Mouse (Mus musculus): ENCODE measurements around the gene Tmem120b.

The Tmem120b gene

DNA sequence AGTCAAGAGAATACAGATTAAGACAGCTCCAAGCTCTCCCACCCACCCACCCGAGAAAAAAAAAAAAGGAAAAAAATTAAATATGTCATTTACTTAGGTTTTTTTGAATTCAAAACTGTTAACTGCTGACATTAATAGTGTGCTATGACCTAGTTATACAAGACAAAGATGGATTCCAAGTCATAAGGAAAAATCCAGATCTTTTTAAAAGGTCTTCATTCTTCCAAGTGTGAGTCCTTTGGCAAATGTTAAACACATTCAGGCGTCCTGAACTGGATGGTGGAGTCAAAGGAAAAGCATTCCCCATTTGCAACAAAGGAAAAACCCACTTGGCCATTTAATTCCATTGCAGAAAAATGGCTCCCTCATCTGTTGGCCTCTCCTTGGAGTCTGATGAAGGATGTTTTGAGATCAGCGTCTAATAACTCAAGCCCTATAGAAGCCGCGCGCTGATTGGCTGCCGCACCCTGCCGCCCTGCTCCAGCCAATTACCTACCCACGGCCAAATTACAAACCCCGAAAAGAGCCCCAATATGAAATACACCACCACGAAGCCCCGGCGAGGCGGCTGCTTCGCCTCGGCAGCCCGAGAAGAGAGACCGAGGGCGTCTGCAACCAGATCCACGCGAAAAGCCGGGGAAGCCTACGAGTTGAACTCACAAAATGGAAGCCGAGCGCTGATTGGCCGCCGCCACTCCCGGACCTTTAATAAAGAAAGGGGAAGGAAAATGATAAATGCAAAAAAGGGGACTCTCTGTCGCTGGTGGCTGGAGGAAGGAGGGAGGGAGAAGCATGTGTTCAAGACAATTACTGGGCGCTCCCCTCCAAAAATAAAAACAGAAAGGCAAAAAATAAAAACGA is 72.7 kb downstream of the Tmem120b start:
- DNase-seq (ENCODE audit: low read depth, low spot score), result peak; percentile 98

DNA sequence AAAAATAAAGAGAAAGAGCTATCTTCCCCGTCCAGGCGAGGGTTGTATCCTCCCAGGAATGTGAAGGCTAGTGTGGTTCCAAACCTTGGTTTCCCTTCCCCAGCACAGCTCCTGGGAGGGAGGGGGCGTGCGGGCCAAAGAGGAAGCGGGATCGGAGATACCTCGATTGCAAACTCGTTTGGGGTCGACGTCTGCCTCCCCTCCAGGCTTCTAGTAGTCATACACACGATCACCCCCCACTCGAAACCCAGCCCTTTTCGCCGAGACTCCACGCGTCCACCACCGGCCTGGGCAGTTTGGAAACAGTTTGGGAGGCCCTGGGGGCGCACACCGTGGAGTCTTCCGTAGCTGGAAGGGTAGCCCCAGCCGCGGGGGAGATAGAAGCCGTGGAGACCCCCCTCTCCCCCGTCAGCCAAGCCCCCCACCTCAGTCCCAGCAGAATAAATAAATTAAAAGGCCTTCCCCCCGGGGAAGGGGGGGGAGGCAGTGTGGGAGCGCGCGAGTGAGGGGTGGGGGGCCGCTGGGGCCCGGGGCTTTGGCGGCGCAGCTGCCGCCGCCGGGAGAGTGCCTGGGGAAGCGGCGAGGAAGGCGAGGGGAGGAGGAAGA is 73.4 kb downstream of the Tmem120b start:
- no peak for DNase-seq (ENCODE audit: low read depth, low spot score)

DNA sequence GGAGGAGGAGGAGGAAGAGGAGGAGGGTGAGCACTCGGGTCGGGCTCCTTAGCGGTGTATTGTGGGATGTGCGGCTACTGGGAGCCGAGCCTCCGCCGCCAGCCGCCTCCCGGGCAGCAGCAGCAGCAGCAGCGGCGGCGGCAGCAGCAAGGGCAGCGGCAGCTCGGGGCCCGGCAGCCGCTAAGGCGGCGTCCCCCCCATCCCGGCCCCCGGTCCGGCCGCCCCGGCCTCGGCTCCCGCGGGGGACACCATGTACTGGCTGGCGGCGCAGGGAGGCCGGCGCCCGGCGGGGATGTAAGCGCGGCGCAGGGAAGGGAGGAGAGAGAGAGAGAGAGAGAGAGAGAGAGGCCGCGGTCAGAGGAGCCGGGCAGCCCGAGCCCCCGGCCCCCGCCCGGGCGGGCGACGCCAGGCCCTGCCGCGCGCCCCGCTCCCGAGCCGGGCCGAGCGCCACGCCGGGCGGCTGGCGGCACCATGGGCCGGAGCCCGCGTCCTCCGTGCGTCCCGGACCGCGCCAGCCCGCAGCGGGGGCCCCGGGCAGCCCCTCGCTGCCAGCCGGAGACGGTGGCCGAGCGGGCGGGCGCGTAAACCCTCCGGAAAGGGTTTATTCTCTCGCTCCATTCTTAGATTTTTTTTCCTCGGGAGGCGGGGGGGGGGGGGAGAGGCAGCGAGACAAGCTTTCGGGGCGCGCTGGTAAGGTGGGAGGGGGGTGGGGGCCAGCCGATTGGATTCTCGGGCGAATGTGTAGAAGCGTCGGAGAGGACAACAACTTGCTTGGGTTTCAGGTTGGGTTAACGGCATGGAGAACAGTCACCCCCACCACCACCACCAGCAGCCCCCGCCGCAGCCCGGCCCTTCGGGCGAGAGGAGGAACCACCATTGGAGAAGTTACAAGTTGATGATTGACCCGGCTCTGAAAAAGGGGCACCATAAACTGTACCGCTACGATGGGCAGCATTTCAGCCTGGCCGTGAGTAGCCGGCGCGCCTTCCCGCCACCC is 74.2 kb downstream of the Tmem120b start, which contains the start of gene Setd1b:
Setd1b (plus strand) TSS at position 33 of the 997 bp plus-strand sequence.
- DNase-seq (ENCODE audit: low read depth, low spot score), result peak; percentile 81

DNA sequence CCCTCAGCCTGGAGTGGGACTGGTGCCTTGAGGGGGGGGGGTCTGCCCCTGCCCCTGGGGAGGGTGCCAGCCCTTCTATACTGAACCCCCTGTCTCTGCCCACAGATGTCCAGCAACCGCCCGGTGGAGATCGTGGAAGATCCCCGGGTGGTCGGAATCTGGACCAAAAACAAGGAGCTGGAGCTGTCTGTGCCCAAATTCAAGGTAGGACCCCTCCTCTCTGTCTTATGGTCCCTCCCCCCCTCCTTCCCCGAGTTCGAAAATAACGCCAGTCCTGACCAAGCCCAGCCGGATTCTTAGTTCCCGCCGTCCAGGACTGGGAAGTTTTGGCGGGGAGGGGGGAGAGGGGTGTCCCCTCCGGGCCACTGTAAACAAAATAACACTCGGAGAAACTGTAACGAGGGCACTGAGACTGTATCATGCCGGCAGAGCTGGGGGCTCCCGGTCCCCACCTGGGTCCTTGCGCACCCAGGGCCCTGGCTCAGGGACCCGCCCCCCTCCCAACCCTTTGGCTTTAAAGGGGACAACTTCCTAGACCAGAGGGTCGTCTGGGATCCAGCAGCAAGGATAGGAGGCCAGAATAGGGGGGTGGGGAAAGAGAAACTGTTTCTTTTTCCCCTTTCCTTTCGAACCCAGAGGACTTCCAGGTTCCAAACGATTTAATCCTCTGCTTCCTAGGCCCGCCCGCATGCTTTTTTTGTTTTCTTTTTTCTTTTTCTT is 75.2 kb downstream of the Tmem120b start:
- peak; percentile 76 for DNase-seq (ENCODE audit: low read depth, low spot score)

DNA sequence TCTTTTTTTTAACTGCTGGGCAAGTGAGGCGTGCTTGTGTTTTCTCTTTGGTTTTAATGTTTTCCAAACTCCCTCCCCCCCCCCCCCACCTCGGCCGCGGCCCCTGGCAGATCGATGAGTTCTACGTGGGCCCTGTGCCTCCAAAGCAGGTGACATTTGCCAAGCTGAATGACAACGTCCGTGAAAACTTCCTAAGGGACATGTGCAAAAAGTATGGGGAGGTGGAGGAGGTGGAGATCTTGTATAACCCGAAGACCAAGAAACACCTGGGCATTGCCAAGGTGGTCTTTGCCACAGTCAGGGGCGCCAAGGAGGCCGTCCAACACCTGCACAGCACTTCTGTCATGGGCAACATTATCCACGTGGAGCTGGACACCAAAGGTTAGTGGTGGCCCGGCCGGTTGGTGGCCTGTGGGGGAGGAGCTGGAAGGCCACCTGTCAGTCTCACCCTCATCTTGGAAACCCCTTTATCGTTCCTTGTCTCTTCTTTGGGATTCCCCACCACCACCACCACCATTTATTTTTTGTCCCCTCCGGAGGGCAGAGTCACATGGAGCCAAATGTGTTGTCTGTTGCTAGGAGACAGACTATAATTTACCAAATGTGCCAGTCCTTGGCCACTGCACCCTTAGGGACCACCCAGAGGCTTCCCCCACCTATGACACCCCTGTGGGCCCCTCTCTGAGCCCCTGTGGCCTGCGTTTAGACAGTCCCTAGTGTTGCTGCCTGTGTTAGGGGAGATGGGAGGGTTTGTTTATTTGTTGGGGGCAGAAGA is 75.9 kb downstream of the Tmem120b start:
- no peak for DNase-seq (ENCODE audit: low read depth, low spot score)

DNA sequence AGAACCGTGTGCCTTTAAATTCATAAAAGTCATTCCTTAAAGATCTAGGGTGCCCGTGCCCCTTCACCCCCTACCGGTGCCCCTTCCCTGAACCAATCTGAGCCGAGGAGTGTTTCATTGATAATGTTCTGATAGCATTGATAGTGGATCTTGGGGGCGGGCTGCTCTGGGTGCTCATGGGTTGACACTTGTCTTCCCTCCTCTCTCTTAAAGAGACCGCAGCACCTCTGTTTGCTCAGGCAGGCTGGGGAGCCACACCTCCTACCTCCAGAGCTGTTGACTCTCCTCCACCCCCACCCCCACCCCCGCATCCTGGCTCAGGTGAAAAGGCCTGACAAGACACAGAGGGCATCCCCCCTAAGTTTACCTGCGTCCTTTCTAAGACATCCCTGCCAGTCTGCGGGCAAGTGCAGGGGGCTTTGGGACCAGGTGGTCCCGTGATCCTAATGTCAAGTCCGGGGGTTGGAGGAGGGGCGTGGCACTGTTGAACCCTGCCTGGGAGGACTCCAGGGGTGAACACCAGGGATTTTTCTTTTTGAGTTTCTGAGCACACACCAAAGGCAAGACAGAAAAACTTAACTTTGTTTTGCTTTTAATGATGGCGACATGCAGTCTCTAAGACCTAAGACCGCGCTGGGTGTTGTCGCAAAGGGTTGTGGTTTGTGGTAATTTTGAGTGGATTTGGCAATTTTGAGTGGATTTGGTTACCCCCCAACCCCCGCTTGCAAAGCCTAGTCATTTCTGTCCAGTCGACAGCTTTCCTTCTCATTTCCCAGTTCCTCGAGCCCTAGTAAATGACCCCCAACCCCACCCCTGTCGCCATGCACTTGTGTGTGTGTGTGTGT is 76.8 kb downstream of the Tmem120b start:
- DNase-seq (ENCODE audit: low read depth, low spot score), result peak; percentile 46

DNA sequence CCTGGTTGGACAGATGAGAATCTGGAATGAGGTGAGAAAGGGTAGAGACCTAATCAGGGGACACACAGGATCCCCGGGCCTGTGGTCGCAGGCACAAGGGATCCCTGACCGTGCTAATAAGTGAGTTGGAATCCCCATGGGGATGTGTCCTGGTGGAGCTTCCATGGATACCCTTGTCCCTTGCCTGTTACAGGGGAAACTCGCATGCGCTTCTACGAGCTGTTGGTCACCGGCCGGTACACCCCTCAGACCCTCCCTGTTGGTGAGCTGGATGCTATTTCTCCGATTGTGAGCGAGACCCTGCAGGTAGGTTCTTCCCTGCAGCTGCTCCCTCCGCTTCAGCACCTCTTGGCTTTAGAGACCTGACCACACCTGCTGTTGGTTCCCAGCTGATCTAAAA is 78.1 kb downstream of the Tmem120b start:
- DNase-seq (ENCODE audit: low read depth, low spot score), result no peak

DNA sequence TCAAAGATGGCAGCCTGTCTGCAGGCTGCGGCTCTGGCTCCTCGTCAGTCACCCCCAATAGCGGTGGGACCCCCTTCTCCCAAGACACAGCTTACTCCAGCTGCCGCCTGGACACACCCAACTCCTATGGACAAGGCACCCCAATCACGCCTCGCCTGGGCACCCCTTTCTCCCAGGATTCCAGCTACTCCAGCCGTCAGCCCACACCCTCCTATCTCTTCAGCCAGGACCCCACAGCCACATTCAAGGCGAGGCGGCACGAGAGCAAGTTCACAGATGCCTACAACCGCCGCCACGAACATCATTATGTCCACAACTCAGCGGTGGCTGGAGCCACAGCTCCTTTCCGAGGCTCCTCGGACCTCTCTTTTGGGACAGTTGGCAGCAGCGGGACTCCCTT is 79.4 kb downstream of the Tmem120b start:
- no peak for DNase-seq (ENCODE audit: low read depth, low spot score)

DNA sequence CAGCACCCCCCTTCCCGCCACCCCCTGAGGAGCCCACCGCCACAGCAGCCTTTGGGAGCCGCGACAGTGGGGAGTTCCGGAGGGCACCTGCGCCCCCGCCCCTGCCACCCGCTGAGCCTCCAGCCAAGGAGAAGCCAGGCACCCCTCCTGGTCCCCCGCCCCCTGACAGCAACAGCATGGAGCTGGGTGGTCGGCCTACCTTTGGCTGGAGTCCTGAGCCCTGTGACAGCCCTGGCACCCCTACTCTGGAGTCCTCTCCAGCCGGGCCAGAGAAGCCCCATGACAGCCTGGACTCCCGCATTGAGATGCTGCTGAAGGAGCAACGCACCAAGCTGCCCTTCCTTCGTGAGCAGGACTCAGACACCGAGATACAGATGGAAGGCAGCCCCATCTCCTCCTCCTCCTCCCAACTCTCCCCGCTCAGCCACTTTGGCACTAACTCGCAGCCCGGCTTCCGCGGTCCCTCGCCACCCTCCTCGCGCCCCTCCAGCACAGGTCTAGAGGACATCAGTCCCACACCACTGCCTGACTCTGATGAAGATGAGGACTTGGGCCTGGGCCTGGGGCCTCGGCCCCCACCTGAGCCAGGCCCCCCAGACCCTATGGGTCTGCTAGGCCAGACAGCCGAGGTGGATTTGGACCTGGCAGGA is 80.0 kb downstream of the Tmem120b start:
- no peak for DNase-seq (ENCODE audit: low read depth, low spot score)

DNA sequence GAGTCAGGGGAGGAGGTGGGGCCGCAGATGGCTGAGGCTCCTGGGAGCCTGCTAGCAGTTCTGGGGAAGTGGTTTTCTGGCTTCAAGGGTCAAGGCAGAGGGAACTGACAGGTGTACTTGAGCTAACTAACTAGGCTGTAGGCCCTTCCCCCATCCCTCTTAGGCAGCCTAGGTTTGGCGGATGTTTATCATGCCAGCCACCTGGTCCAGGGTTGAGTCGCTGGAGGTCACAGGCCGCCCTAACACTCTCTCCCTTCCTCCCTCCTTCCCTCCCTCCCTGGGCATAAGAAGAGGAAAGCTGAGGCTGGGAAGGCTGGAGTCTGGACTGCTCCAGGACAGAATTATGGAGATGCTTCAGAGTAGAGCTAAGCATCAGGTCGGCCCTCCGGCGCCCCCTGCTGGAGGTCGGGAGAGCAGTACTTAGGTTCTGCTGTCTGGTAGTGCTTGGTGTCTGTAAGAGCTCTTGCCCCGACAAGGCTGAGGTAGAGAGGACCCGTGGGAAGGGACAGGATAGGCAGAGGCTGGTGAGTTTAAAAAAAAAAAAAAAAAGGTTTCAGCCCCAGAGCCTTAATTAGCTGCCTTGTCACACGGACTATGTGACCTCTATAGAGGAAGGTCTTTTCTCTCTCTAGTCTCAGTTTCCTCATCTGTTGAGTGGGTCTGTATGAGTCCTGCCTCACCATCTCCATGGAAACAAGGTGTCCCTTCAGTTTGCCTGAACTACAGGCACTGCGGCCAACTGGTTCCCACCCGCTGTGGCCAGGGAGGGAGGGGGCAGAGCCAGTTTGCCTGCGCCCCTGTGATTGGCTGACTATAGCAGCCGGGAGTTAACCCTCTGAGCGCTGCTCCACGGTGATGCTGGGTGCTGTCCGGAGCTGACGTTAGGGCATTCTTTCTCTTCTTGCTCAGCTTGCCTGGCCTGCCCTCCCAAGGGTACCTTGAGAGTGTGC is 81.5 kb downstream of the Tmem120b start:
- DNase-seq (ENCODE audit: low read depth, low spot score), result peak; percentile 95

DNA sequence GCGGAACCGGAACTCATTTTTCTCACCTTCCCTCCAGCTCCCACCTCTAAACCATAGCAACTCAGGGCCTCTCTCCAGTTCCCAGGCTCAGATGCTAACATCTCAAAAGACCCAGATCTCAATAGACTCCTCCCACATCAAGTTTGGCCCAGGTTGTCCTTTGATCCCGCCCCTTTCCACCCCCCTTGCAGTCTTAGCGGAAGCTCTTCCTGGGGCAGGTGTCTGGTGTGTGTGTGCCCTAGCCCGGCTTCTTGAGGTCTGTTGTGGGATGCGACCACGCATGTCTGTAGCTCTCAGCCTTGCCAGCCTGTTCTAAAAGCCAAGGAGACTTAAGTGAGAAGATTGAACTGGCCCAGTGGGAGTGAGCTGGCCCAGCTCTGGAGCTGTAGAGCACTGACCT is 82.4 kb downstream of the Tmem120b start:
- peak; percentile 54 for DNase-seq (ENCODE audit: low read depth, low spot score)

DNA sequence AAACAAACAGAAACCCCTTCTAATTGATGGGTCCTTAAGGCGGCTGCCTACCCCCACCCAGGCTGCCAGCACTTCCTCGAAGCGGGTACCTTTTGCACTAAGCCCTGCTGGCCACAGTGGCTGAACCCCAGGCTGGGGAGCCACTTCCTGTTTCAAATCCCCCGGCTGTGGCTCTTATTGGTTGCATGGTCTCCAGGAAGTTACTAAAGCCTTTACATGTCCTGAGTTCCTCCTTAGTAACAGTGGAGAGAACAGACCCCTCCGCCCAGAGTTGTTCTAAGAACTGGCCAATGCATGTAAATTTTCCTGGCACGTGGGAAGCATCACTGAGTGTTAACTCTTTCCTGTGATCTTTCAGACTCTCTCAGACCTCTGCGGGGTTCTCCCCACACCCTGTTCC is 82.9 kb downstream of the Tmem120b start:
- peak; percentile 67 for DNase-seq (ENCODE audit: low read depth, low spot score)

DNA sequence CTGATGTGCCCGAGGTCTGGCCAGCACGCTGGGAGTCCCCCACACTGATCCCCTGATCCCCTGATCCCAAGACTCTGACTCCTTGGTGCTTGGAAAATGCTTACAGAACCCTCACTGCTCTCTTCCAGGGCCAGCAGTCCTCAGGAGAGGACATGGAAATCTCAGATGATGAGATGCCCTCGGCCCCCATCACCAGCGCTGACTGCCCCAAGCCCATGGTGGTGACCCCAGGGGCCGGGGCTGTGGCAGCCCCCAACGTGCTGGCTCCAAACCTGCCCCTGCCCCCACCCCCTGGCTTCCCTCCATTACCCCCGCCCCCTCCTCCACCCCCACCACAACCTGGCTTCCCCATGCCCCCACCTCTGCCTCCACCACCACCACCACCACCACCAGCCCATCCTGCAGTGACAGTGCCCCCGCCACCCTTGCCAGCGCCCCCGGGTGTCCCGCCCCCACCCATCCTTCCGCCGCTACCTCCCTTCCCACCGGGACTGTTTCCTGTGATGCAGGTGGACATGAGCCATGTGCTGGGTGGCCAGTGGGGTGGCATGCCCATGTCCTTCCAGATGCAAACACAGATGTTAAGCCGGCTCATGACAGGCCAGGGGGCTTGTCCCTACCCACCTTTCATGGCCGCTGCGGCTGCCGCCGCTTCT is 83.6 kb downstream of the Tmem120b start:
- no peak for DNase-seq (ENCODE audit: low read depth, low spot score)

DNA sequence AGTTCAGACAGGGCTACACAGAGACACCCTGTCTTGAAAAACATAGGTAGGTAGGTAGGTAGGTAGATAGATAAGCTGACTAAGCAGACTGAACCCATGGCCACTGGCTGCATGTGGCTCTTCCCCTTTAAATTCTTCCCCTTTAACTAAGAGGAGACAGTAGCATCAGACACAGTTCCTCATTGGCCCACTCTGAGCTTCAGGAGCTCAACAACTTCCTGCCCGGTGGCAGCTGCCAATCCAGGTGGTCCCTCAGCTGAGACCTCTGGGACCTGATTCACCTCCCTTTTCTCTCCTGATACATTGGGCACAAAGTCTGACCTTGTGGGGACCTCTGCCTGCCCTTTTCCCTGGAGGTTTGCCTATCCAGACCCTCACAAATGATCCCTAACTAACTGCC is 84.7 kb downstream of the Tmem120b start:
- no peak for DNase-seq (ENCODE audit: low read depth, low spot score)

DNA sequence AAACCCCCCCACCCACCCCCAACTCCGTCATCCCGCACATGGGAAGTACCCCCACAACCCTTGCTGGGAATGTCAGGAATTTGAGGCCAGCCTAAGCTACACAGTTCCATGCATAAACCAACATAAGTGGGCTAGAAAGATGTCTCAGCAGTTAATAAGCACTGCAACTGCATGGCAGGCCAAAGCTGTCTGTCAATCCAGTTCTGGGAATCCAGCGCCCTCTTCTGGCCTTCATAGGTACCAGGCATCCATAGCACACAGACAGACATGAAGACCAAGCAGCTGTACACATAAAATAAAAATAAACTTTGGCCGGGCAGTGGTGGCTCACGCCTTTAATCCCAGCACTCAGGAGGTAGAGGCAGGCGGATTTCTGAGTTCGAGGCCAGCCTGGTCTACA is 87.2 kb downstream of the Tmem120b start:
- peak; percentile 85 for DNase-seq (ENCODE audit: low read depth, low spot score)

DNA sequence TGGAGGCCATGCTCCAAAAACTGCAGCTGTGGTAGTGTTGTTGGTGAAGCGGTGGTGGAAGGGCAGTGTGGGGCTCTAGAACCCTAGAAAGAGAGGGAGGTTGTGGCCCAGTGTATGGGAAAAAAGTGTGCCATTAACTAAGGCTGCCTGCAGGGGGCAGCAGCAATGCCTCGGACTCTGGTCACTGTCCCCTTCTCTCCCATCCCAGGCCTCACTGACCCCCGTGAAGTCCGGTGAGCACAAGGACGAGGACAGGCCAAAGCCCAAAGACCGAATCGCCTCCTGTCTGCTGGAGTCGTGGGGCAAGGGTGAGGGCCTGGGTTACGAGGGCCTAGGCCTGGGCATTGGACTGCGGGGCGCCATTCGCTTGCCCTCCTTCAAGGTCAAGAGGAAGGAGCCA is 88.5 kb downstream of the Tmem120b start:
- DNase-seq (ENCODE audit: low read depth, low spot score), result no peak

DNA sequence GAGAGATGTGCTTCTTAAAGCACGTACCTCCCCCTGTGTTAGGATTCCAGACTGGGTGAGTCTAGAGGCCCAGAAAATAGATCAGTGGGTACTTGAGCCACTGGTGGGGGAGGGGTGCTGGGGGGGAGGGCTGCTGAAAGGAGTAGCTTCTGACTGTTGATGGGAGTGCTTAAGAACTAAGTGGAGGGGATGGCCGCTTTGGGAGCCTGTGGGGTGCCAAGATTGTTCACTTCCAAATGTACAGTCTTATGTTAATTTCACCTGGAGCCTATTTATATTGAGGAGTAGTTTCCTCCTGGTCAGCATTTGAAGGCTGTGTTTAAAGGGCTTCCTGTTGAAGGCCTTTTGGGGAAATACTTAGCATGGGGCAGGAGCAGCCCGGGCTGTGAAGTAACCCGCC is 89.8 kb downstream of the Tmem120b start:
- no peak for DNase-seq (ENCODE audit: low read depth, low spot score)

Data from brain, adult 2 months (tissue).